Mouse (Mus musculus) kidney, postnatal 0 days (tissue): ENCODE results near the gene Sox15. TPM values are rescaled to one million over a fixed set of nuclear protein-coding genes. Genes with fewer than 3 reads are reported as not detected.

Source experiments
- ATAC-seq: fragments of 200-750 bp; cut with Nextera tagmentation; replicated peaks from 2 replicates; pipeline ENCODE4 v1.8.0; 2017; ENCODE audit warnings: low read depth, moderate number of reproducible peaks, moderate TSS enrichment, moderate library complexity; ENCODE audit not compliant: low FRiP score
- DNase-seq: peaks from one replicate; pipeline ENCODE4 v3.0.0-alpha.2; 2016; ENCODE audit warnings: low spot score
- H3K27ac ChIP-seq: fragments of 300-500 bp; sonication (generic); 2 replicates; pipeline ENCODE4 v1.5.1; 2014; ENCODE audit warnings: mild to moderate bottlenecking
- H3K27me3 ChIP-seq: fragments of 300-500 bp; sonication (generic); 2 replicates; pipeline ENCODE4 v1.6.1; 2014; ENCODE audit warnings: low read length, mixed read lengths; ENCODE audit not compliant: insufficient read depth
- H3K36me3 ChIP-seq: fragments of 300-500 bp; sonication (generic); 2 replicates; pipeline ENCODE4 v1.6.1; 2014; ENCODE audit warnings: low read length, mixed read lengths; ENCODE audit not compliant: insufficient read depth
- H3K4me1 ChIP-seq: fragments of 300-500 bp; sonication (generic); replicated peaks from 2 replicates; pipeline ENCODE4 v1.6.1; 2014; ENCODE audit warnings: antibody characterized with exemption, low read length, mixed read lengths; ENCODE audit not compliant: insufficient read depth
- H3K4me2 ChIP-seq: fragments of 300-500 bp; sonication (generic); 2 replicates; pipeline ENCODE4 v1.6.1; 2014; ENCODE audit warnings: mild to moderate bottlenecking, low read length, moderate library complexity, mixed read lengths
- H3K4me3 ChIP-seq: fragments of 300-500 bp; sonication (generic); replicated peaks from 2 replicates; pipeline ENCODE4 v1.5.1; 2014; ENCODE audit warnings: low read depth, low read length
- H3K9ac ChIP-seq: fragments of 300-500 bp; sonication (generic); 2 replicates; pipeline ENCODE4 v1.6.1; 2014; ENCODE audit warnings: low read depth, low read length
- H3K9me3 ChIP-seq: fragments of 300-500 bp; sonication (generic); replicated peaks from 2 replicates; pipeline ENCODE4 v1.6.1; 2016; ENCODE audit warnings: low read length, inconsistent platforms, mixed read lengths
- CTCF ChIP-seq: IDR thresholded peaks from 2 replicates; pipeline ENCODE4 v1.5.1; 2016; ENCODE audit warnings: antibody characterized with exemption, low read depth, mild to moderate bottlenecking, moderate library complexity
- WGBS: fragments of 180-500 bp; shearing (Covaris S2); extraction: QIAGEN DNeasy Blood & Tissue Kit; methylation state at CpG from one replicate; pipeline ENCODE4 v1.1.7; 2014; 5-methylcytosine and 5-hydroxymethylcytosine counted together
- polyA plus RNA-seq: library from polyadenylated mRNA; unstranded; fragments of >200 nt; fragmentation: Nextera tagmentation; extraction: Ambion mirVana; gene quantifications from 2 replicates; pipeline ENCODE4 v1.2.1, GENCODE M21; 2015

Gene Sox15
- polyA plus RNA-seq, 1 experiment from 2014 or later = 0.28 TPM

- no peaks in the 10 kb centered on the region for H3K4me1 ChIP-seq
- H3K27me3 ChIP-seq = no peaks in the 10 kb centered on the region
- TF ChIP-seq CTCF = no peak
- WGBS = 74% methylated on average over 5 of the region's 5 CpGs
- H3K4me2 ChIP-seq = no peak overlapping the region
- 0 out of 2 replicates have a peak overlapping the region, but pooled peaks have one; percentile 13 for H3K9ac ChIP-seq
- no peak overlapping the region for H3K27ac ChIP-seq
- peaks cover 43% of the 10 kb centered on the region for H3K36me3 ChIP-seq
- ATAC-seq (no peak), DNase-seq (no peak)
- no peak overlapping the region for H3K4me3 ChIP-seq
- H3K9me3 ChIP-seq = no peaks in the 10 kb centered on the region
Observed at GRCm38 (mm10) chr11:69656065-69656455, 946 bp downstream of the Sox15 start.

GRCm38 (mm10) chr11:69656617-69657461 lies 1.7 kb downstream of the Sox15 start:
- Histone ChIP-seq H3K4me1 (peaks cover 3% of the 10 kb centered on the region; the same call in 1 of the 2 replicates), H3K36me3 (peaks cover 37% of the 10 kb centered on the region), H3K9ac (no peak overlapping the region), H3K4me2 (no peak overlapping the region), H3K4me3 (no peak overlapping the region), H3K27ac (peak overlapping the region; percentile 8; the same call in 1 of the 2 replicates), H3K9me3 (no peaks in the 10 kb centered on the region), H3K27me3 (no peaks in the 10 kb centered on the region)
- DNase-seq (peak; percentile 83), ATAC-seq (no peak)
- WGBS = 79% methylated on average over 10 of the region's 10 CpGs
- TF ChIP-seq CTCF = peak; percentile 88

GRCm38 (mm10) chr11:69657462-69657881 lies 2.4 kb downstream of the Sox15 start:
- Histone ChIP-seq H3K27ac (no peak overlapping the region), H3K27me3 (no peaks in the 10 kb centered on the region), H3K4me3 (no peak overlapping the region), H3K9me3 (no peaks in the 10 kb centered on the region), H3K4me2 (no peak overlapping the region), H3K36me3 (peaks cover 31% of the 10 kb centered on the region), H3K9ac (no peak overlapping the region), H3K4me1 (peaks cover 3% of the 10 kb centered on the region; the same call in 1 of the 2 replicates)
- DNase-seq (no peak), ATAC-seq (no peak)
- no peak; the same call in 1 of the 2 replicates for TF ChIP-seq CTCF
- WGBS = 82% methylated on average over 15 of the region's 15 CpGs

GRCm38 (mm10) chr11:69661221-69661881 lies 6.2 kb downstream of the Sox15 start:
- H3K4me1 ChIP-seq = peaks cover 9% of the 10 kb centered on the region; the same call in 1 of the 2 replicates
- ATAC-seq = no peak
- no peaks in the 10 kb centered on the region for H3K27me3 ChIP-seq
- H3K4me2 ChIP-seq = peak overlapping the region; percentile 54
- peak overlapping the region; percentile 42; the same call in 1 of the 2 replicates for H3K4me3 ChIP-seq
- TF ChIP-seq CTCF = no peak
- WGBS = 79% methylated on average over 3 of the region's 3 CpGs
- H3K9ac ChIP-seq = peak overlapping the region; percentile 48
- peaks cover 40% of the 10 kb centered on the region for H3K36me3 ChIP-seq
- H3K27ac ChIP-seq = peak overlapping the region; percentile 94
- H3K9me3 ChIP-seq = no peaks in the 10 kb centered on the region
- DNase-seq = no peak

DNA sequence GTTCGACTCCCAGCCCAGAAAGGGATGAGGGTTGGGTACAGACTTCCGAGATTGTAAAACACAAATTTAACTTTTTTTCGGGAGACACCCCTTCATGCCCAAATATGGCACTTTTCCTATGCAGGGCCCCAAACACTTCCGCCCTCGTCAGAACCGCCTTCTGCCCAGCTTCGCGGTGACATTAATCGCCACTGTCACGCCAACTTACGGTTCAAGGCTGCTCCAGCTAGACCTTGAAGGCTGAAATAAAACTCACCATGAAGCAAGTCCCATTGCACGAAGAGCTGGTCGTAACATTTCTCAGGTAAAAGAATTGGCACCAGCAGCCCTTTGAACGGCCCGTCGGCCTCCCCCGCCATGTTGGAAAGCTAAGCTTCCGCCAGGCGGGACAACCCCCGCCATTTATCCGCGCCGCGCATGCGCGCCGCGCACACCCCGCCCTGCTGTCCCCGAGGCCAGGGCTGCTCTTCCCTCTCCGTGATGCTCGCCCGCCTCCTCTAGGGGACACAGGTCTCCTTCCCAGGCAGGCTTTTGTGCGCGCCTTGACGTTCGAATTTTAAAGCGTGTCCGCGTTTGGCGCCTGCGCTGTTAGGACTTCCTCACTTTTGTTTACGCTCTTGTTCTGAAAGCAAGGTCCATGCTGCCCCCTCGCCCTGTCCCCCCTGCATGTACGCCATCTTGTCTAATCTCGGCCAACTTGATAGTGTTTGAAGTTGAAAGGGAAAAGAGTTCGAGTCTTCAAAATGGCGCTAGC lies 7.3 kb downstream of the Sox15 start, which contains the start of gene Mpdu1:
Mpdu1 (minus strand) TSS at position 430 of the 754 bp plus-strand sequence.
- H3K36me3 ChIP-seq = peaks cover 38% of the 10 kb centered on the region
- H3K9me3 ChIP-seq = no peaks in the 10 kb centered on the region
- ATAC-seq (peak; percentile 92), DNase-seq (peak; percentile 99)
- H3K27me3 ChIP-seq = no peaks in the 10 kb centered on the region
- 1% methylated on average over 48 of the region's 48 CpGs for WGBS
- peak; percentile 54 for TF ChIP-seq CTCF
- peak within 1 kb of the TSS; percentile 54 for H3K4me2 ChIP-seq
- peaks cover 9% of the 10 kb centered on the region; the same call in 1 of the 2 replicates for H3K4me1 ChIP-seq
- peak within 1 kb of the TSS; percentile 94 for H3K27ac ChIP-seq
- peak within 1 kb of the TSS; percentile 48 for H3K9ac ChIP-seq
- peak within 1 kb of the TSS; percentile 42 for H3K4me3 ChIP-seq
